Mouse (Mus musculus): ENCODE measurements around the gene Tcf15. TPM values are rescaled to one million over a fixed set of nuclear protein-coding genes. Genes with fewer than 3 reads are reported as not detected.

The Tcf15 gene
- total RNA-seq, 2 experiments from 2014 or later, result 4.3 TPM; not detected in 1

DNA sequence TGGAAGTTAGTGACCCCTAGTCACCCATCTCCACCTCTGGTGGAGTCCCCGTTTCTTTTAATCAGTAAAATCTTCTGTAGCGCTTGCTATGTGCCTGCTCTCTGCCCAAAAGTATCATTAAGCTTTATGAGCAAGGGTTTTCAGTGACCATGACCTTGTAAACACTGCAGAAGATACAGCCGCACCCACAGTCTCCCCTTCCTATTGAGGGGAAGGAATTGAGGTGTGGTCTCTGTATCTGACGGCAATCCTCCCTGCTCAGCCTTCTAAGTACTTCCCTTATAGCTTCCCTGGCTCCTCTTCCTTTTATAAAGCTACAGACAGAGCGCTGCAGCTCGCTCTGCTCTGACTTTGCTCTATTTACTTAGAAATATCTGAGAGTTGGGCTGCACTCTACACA lies 13.1 kb downstream of the Tcf15 start:
- ATAC-seq (replicated peaks; ENCODE audit: low FRiP score, low TSS enrichment, poor library complexity, severe bottlenecking), result no peak

DNA sequence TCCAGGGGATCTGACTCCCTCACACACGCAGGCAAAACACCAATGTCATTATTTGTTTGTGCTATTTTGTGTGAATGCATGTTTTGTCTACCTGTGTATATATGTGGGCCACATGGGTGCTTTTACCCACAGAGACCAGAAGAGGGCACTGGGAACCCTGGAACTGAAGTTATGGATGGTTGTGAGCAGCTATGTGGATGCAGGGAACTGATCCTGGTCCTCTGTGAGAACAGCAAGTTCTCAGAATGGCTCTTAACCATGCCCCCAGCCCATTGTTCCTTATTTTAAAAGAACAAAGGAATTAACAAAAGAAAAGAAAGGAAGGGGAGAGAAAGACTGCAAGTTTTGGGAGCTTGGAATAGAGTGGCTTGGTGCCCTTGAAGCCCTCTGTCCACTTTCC lies 16.1 kb downstream of the Tcf15 start:
- ATAC-seq (replicated peaks; ENCODE audit: low FRiP score, low TSS enrichment, poor library complexity, severe bottlenecking), result no peak

DNA sequence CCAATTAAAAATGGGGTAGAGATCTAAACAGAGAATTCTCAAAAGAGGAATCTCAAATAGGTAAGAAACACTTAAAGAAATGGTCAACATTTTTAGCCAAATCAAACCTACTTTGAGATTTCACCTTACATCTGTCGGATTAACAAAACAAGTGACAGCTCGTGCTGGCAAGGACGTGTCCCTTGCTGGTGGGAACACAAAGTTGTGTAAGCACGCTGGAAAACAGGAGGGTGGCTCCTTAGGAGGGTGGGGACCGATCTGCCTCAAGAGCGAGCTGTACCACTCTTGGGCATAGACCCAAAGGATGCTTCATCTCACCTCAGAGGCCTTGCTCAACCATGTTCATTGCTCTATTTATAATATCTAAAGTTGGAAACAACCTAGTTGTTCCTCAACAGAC lies 22.9 kb downstream of the Tcf15 start:
- no peak for ATAC-seq (replicated peaks; ENCODE audit: low FRiP score, low TSS enrichment, poor library complexity, severe bottlenecking)

DNA sequence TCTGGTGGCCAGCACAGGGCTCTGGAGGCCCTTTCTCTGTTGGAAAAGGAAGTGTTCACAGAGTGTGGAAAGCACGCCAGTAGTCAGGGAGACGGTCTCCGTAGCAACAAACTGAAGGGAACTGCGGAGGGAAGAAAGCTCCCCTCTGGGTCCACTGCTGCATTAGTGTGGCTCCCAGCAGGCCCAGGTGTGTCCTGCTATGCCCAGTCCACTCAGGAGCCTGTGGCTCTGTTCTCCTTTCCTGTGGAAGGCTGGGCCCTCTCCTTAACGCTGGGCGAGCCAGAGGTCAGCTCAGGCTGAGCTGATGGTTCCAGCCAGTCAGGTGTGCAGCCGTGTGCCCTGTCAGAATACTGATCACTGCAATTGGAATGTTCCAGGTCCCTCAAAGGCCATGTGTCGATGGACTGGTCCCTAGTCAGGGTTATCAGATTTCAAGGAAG lies 24.5 kb downstream of the Tcf15 start:
- no peak for ATAC-seq (replicated peaks; ENCODE audit: low FRiP score, low TSS enrichment, poor library complexity, severe bottlenecking)

DNA sequence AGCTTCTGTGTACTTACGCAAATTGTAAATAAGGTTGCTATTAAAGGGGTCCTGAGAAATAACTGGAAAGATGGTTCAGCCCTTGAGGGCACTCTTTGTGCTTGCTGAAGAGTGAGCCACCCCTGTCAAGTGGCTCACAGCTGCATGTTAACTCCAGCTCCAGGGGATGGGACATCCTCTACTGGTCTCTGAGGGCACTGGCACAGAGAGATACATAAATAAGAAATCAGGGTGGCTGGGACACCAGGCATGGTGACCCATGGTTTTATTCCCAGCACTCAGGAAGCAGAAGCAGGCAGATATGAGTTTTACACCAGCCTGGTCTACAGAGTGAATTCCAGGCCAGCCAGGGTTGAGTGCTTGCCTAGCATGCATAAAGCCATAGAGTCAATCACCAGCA lies 26.0 kb downstream of the Tcf15 start:
- ATAC-seq (replicated peaks; ENCODE audit: low FRiP score, low TSS enrichment, poor library complexity, severe bottlenecking), result no peak

DNA sequence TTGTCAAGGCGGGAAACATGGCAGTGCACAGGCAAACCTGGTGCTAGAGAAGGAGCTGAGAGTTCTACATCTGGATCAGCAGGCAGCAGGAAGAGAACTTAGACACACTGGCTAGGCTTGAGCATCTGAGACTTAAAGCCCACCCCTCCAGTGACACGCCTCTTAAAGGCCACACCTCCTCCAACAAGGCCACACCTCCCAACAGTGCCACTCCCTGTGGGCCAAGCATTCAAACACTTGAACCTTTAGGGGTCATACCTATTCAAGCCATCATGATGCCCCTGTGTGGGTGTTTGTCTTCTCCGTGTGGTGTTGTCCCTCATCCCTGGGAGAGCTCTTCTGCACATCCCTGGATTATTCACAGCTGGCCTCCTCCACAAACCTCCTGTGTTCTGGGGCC lies 31.5 kb downstream of the Tcf15 start:
- ATAC-seq (replicated peaks; ENCODE audit: low FRiP score, low TSS enrichment, poor library complexity, severe bottlenecking), result no peak

DNA sequence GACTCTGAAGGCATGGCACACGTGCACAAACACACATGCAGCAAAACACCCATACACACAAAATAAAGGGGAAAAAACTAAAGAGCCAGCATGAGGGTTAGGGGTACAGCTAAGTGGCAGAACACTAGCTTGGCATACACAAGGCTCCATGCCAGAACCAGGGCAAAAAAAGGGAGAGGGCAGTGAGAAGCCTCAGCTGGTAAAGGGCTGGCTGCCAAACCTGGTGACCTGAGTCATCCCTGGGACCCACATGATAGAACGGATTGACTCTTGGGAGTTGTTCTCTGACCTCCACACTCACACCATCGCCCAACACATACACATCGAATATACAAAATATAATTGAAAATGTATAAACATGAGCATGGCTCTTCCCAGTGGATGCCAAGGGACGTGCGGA lies 33.3 kb downstream of the Tcf15 start:
- no peak for ATAC-seq (replicated peaks; ENCODE audit: low FRiP score, low TSS enrichment, poor library complexity, severe bottlenecking)

DNA sequence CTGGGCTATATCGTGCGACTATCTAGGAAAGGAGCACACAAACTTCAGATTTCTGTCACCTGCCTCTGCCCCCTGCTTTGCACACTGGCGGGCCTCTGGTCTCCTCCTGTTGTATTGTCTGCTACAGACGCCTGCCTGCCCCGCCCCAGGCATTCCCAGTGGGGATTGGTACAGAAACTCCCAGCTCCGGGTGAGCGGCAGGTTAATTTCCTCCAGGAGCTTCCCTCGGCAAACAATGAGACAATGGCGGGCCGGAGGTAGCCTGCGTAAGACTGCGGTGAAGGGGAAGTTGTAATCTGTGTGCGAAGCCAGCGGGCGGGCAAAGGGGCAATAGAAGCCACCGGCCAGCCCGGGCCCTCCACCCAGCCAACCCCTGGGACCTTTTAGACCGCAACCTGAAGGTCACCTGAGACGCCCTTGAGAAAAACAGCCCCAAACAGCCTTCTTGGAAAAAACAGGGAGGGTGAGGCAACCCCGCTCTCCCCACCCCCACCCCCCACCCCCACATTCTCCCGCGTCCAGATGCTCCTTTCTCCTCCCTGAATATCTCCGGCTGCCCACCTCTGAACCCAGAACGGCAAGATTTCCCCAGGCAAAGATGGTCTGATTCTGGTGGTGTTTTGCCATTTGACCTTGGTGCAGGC lies 33.9 kb downstream of the Tcf15 start:
- no peak for ATAC-seq (replicated peaks; ENCODE audit: low FRiP score, low TSS enrichment, poor library complexity, severe bottlenecking)

DNA sequence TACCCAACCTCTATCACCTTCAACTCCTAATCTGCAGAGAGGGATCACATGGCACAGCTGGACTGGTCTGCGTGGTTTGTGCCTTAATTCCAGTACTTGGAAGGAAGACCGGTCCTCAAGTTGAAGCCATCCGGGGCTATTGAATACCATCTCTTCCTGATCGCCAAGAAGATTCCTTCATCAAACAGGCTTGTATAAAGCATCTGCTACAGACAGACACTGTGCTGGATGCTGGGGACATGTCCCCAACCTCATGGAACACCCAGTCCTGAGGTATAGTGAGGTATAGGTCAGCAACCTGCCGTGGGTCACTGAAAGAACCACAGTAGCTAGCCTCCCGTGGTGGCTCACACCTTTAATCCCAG lies 34.4 kb downstream of the Tcf15 start:
- no peak for ATAC-seq (replicated peaks; ENCODE audit: low FRiP score, low TSS enrichment, poor library complexity, severe bottlenecking)

DNA sequence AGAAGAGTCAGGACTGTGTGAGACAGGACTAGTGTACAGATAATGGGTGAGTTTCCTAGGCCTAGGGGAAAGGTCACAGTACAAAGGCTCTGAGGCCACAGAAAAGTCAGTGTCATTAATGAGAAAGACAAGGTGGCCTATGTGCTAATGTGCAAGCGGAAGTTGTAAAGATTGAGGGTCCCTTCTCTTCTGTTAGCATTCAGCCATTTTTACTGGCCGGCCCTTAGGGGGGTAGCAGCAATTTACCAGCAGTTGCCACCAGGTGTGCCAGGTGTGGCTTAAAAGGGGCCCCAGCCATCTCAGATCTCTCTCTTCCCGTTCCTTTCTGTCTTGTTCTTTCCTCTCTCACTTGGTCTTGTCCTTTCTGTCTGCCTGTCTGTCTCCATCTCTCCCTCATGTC lies 35.0 kb downstream of the Tcf15 start:
- no peak for ATAC-seq (replicated peaks; ENCODE audit: low FRiP score, low TSS enrichment, poor library complexity, severe bottlenecking)

DNA sequence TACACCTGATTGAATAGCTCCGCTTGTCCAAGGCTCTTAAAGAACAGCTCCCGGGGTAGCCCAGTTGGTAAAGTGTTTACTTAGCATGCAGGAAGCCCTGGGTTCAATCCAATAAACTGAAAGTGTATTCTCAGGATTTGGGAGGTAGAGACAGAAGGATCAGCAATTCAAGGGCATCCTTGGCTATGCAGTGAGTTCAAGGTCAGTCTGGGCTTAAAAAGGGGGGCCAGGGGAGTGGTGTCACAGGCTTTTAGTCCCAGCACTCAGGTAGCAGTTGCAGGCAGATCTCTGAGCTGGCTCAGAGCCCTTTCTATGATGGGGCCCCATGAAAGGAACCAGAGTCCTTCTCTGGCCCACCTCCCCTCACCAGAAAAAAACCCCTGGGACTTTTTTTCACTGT lies 35.9 kb downstream of the Tcf15 start:
- no peak for ATAC-seq (replicated peaks; ENCODE audit: low FRiP score, low TSS enrichment, poor library complexity, severe bottlenecking)

DNA sequence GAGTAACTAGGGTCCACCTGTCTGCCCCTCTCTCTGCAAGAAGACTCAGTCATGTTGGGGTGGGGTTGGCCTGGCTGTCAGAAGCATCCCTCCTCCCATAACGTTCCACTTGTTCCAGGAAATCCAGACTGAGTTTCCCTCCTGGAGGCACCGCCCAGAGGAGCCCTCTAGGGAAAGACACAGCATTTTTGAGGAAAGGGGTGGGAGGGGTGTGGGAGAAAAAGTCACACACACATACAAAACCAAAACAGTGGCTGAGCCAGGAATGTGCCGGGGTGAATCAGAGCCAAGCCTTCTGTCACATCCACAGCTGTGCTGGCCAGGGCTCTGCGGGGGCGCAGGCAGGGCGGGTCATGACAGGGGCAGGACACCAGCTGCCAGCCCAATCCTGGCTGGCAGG lies 37.0 kb downstream of the Tcf15 start:
- 0 out of 2 replicates have a peak, but pooled peaks have one; percentile 12 for ATAC-seq (replicated peaks; ENCODE audit: low FRiP score, low TSS enrichment, poor library complexity, severe bottlenecking)

DNA sequence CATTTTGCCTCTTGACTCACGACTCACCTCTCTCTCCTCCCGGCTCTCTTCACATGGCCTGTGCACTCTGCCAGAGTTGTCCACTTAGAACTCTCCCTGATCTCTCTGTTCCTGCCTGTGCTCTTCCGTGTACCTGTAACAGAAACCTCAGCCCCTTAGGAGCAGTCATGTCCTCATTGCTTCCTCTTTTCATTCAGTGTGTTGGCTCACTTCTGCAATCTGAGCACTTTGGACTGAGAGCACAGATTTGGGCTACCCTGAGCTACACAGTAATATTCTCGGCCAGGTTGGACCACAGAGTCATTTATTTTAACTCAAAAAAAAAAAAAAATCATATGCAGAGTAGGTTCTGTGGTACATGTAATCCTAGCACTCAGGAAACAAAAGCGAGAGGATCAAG lies 43.8 kb downstream of the Tcf15 start:
- no peak for ATAC-seq (replicated peaks; ENCODE audit: low FRiP score, low TSS enrichment, poor library complexity, severe bottlenecking)

DNA sequence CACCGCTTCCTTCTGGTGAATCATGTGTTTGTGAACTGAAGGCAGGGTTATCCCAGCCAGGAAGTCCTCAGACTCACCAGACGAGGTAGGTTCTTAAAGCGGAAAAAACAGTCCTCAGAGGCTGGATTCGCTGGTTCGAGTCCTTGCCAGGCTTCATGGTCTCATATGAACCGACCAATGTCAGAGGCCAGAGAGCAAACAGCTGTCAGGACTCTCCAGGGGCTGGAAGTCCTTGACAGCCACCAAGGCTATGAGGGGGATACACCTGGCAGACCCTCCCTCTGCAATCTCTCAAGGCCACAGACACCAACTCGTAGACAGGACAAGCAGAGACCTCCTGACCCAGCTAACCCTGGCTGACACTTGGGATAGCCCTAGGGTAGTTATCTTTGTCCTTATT lies 45.9 kb downstream of the Tcf15 start:
- ATAC-seq (replicated peaks; ENCODE audit: low FRiP score, low TSS enrichment, poor library complexity, severe bottlenecking), result no peak

DNA sequence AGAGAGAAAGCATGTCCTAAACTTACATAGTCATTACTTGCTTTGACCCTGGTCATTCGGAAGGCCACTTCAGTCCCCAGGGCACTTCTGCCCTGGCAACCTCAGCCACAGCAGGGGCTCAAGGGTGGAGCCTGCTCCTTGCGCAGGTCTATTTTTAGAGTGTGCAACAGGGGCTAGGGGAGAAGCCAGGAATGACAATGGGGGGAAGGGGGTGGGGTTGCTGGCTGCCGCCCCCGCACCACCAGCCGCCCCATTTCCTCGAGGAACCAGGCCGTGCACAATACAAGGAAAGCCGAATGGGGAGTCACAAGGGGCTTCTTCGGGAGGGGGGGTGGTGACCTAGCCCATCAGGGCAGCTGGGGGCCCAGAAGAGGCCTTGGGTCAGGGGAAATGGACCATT lies 46.3 kb downstream of the Tcf15 start:
- no peak for ATAC-seq (replicated peaks; ENCODE audit: low FRiP score, low TSS enrichment, poor library complexity, severe bottlenecking)

DNA sequence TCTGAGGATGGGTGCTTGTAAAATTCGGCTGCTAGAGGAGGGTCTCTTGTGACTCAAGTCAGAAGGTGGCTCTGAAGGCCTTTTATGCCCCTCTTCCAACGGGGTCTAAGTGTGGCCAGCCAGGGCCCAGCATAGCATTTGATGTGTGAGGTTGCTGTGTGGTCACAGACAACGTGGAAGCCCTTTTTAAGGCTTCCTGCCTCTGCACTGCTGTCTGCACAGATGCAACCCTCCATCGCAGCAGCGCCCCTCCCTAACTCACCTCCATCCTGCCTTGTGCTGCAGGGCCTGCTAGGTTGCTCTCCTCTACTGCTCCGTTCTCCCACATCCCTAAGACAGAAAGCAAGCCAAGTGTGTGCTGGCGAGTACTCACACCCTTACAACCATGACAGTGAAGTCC lies 46.8 kb downstream of the Tcf15 start:
- ATAC-seq (replicated peaks; ENCODE audit: low FRiP score, low TSS enrichment, poor library complexity, severe bottlenecking), result no peak

DNA sequence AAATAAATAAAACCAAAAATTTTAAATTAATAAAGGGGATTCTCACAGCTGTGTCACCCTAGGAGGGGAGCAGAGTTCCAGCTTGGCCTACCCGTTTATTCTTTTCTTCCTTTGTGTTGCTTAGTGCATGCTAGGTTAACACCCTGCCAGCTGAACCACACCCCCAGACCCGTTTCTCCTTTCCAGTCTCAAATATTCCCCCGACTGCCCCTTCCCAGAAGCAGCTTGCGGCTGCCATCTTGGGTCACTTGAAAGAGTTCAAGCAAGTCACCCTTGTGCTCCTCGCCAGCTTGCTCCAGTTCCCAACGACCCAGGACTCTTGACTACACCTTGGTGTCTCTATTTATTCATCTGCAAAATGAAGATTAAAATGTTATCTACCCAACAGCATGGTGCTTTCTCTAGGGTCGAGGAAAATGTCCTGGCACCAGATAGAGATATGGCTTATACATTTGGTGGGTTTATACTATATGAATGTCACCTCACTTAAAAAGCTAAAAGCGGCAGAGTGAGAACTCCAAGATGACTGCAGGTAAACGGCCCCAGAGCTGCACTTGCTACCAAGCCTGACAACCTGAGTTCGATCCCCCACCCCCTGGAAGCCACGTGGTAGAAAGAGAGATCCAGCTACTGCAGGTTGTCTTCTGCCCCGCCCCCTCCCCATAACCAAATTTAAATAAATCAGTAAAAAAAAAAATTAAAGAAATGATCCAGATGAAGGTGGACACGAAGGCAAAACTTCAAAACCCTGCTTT lies 49.4 kb downstream of the Tcf15 start:
- peak; percentile 62 for ATAC-seq (replicated peaks; ENCODE audit: low FRiP score, low TSS enrichment, poor library complexity, severe bottlenecking)

DNA sequence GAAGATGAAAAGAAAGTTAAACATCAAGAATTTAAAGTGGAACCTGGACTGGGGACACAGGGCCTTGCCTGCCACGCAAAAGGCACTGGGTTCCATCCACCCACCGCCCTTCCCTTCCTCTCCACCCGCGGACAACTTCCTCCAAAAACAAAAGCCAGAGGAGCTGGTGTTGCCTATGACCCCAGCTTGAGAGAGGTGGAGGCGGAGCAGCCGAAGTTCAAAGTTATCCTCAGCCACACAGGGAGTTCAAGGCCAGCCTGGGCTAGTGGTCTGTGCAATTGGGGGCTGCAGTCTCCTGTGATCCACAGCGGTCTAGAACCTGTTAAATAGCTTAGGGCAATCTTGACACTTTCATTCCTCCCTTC lies 50.0 kb downstream of the Tcf15 start:
- no peak for ATAC-seq (replicated peaks; ENCODE audit: low FRiP score, low TSS enrichment, poor library complexity, severe bottlenecking)

DNA sequence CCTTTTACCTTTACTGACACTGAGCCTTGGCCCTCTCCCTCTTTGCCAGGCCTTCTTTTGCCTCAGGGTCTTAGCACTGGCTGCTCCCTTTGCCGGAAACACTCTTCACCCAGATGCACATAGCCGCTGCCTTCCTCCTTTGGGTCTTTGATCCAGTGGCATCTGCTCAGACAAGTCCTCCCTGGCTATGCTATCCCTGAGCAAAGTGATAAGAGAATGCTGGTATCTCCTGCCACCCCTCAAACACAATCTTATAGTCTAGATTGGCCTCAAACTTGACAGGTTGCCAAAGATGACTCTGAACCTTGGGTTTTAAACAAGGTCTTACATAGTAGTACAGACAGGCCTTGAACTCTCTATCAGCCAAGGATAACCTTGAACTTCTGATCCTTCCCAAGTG lies 51.2 kb downstream of the Tcf15 start:
- peak; percentile 69 for ATAC-seq (replicated peaks; ENCODE audit: low FRiP score, low TSS enrichment, poor library complexity, severe bottlenecking)

DNA sequence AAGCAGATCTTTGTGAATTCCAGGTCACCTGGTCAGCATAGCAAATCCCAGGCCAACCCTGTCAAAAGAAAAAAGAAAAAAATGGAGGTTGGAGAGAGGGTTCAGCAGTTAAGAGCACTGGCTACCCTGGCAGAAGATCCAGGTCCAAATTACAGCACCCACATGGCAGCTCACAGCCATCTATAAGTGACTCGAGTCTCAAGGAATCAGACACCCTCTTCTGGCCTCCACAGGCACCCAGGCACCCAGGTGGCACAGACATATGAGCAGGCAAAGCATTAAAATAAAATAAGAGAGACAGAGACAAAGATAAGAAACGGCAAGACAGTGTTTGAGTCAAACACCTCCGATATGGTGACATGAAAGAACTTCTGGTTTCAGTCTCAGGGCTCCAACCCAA lies 53.5 kb downstream of the Tcf15 start:
- peak; percentile 20; the same call in 1 of the 2 replicates for ATAC-seq (replicated peaks; ENCODE audit: low FRiP score, low TSS enrichment, poor library complexity, severe bottlenecking)

DNA sequence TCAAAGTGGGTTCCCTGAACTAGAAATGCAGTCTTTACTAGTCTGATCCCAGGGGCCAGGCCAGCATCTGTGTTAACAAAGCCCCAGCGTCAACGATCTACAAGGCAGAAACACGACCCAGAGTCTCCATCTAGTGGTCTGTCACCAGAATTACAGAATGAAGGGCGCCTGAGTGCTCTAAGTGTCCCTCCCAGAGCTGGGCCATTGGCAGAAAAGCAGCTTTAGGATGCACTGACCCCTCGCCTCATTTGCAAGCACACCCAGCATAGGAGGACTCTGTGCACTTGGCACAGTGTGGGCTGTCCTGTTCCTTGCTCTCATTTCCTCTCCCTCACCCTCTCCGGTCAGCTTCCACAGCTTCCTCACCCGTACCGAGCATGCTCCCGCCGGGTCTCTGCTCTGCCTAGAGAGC lies 53.9 kb downstream of the Tcf15 start:
- ATAC-seq (replicated peaks; ENCODE audit: low FRiP score, low TSS enrichment, poor library complexity, severe bottlenecking), result peak; percentile 76

All from megakaryocyte-erythroid progenitor cell, adult 5-6 weeks (primary cell).